Mouse (Mus musculus): Measurements from ENCODE around the gene C5ar1.
"Not testable (repeated sequence)": the region's sequence is repeated elsewhere in the genome, so short reads cannot be mapped to it uniquely, and the experiment has no call there.

- TF ChIP-seq POLR2A (IDR thresholded peaks at IDR 0.05; ENCODE audit: borderline replicate concordance, extremely low read depth, low read depth, low read length); CTCF (IDR thresholded peaks at IDR 0.05; ENCODE audit: insufficient read depth, low read length): not testable (repeated sequence)
Measured at GRCm38 (mm10) chr7:16266593-16266992, 7.3 kb upstream of the C5ar1 start.

Measured in lung, adult 2 months (tissue).